ENCODE assay signal across 17 mouse cellular contexts in genomic region chr16:24135841-24136240, GRCm38 (mm10).
A peak's percentile ranks its signal among the peaks of the same experiment; 100 is the strongest.
DNase-seq lines count a peak whose midpoint lies in the region; ATAC-seq and TF ChIP-seq lines count a peak whose summit lies in the region.
"Had no signal": no experiment of that assay in that cellular context is flagged by ENCODE, and none has a peak within 500 bp of the region (broad histone marks: within the 10 kb centered on the region; RNA-seq: fewer than 3 reads in every experiment).

No protein-coding gene starts in this region.

- H3K4me3 ChIP-seq in heart, embryonic 12.5 days: no peak overlapping the region
- no peak overlapping the region for H3K4me3 ChIP-seq in myocyte
- H3K4me3 ChIP-seq: embryonic facial prominence, embryonic 15.5 days; forebrain, embryonic 13.5 days; heart, embryonic 10.5 days; limb, embryonic 13.5 days; midbrain, embryonic 12.5 days had no signal

- no peaks in the 10 kb centered on the region for H3K9me3 ChIP-seq in heart, embryonic 12.5 days (replicated peaks)
- H3K9me3 ChIP-seq: embryonic facial prominence, embryonic 15.5 days; forebrain, embryonic 13.5 days; heart, embryonic 10.5 days; limb, embryonic 13.5 days; midbrain, embryonic 12.5 days had no signal

- no peak for ATAC-seq in heart, embryonic 12.5 days (ENCODE audit: insufficient number of reproducible peaks, low FRiP score)
- ATAC-seq in erythroid progenitor cell, adult 5-6 weeks (replicated peaks; ENCODE audit: low FRiP score, poor library complexity, severe bottlenecking): no peak
- ATAC-seq: forebrain, embryonic 13.5 days had no signal

- no peak overlapping the region for H3K4me2 ChIP-seq in heart, embryonic 12.5 days
- H3K4me2 ChIP-seq in myocyte (ENCODE audit: low read depth): peak overlapping the region; percentile 63
- H3K4me2 ChIP-seq: embryonic facial prominence, embryonic 15.5 days; forebrain, embryonic 13.5 days; limb, embryonic 13.5 days; midbrain, embryonic 12.5 days had no signal

- H3K27ac ChIP-seq in heart, embryonic 12.5 days (ENCODE audit: poor library complexity, severe bottlenecking): no peak overlapping the region
- H3K27ac ChIP-seq: embryonic facial prominence, embryonic 15.5 days; forebrain, embryonic 13.5 days; heart, embryonic 10.5 days; limb, embryonic 13.5 days; midbrain, embryonic 12.5 days had no signal

- intact Hi-C loops in left cerebral cortex, postnatal 25 days (cut with DNase I): no loop called here

- peak; percentile 94 for DNase-seq in heart, adult 11 months
- peak; percentile 95 for DNase-seq in brain, adult 2 months (ENCODE audit: low read depth, low spot score)
- DNase-seq in cerebellum, postnatal 10 days: peak; percentile 19 to 31
- no peak for DNase-seq in Muller cell, postnatal 12 days (ENCODE audit: inconsistent ontology term)
- DNase-seq in left cerebral cortex, postnatal 25 days (ENCODE audit: low spot score in 2 of 2): no peak
- DNase-seq: heart, postnatal 4 days; kidney, adult 9 months; lung, postnatal 36 days; thymus, postnatal 4 days had no signal

- H3K79me2 ChIP-seq in myocyte (ENCODE audit: control insufficient read depth, insufficient read depth): no peaks in the 10 kb centered on the region

- no peaks in the 10 kb centered on the region for H3K27me3 ChIP-seq in heart, embryonic 12.5 days (replicated peaks)
- H3K27me3 ChIP-seq in myocyte (ENCODE audit: control insufficient read depth, insufficient read depth, insufficient read length): no peaks in the 10 kb centered on the region
- H3K27me3 ChIP-seq: embryonic facial prominence, embryonic 15.5 days; forebrain, embryonic 13.5 days; limb, embryonic 13.5 days; midbrain, embryonic 12.5 days had no signal

- WGBS in heart, embryonic 12.5 days: 87% methylated on average over 5 of the region's 5 CpGs

- peaks cover 7% of the 10 kb centered on the region; the same call in 1 of the 2 replicates for H3K4me1 ChIP-seq in heart, embryonic 12.5 days (replicated peaks)
- H3K4me1 ChIP-seq: embryonic facial prominence, embryonic 15.5 days had no signal

- H3K9ac ChIP-seq in heart, embryonic 12.5 days: no peak overlapping the region
- H3K9ac ChIP-seq: embryonic facial prominence, embryonic 15.5 days; forebrain, embryonic 13.5 days; limb, embryonic 13.5 days; midbrain, embryonic 12.5 days had no signal

- H3K36me3 ChIP-seq in heart, embryonic 12.5 days: no peaks in the 10 kb centered on the region
- H3K36me3 ChIP-seq in myocyte (ENCODE audit: control insufficient read depth, insufficient read depth): no peaks in the 10 kb centered on the region
- H3K36me3 ChIP-seq: embryonic facial prominence, embryonic 15.5 days; heart, embryonic 10.5 days; limb, embryonic 13.5 days; midbrain, embryonic 12.5 days had no signal

- no peak for TF ChIP-seq POLR2A in myocyte (IDR thresholded peaks at IDR 0.05; ENCODE audit: insufficient read length, low read depth)

- H3ac ChIP-seq in myocyte (ENCODE audit: control insufficient read depth, insufficient read length): no peak overlapping the region

TF ChIP-seq in myocyte, 11 proteins besides CTCF, POLR2A, EP300 and RAD21:
- peak in 1 of 3 experiments; percentile 81 for TF ChIP-seq MYOD1 (IDR thresholded peaks at IDR 0.05; ENCODE audit: control insufficient read depth in 1 of 3, insufficient read length in 2 of 3, low read depth in 2 of 3)
- TF ChIP-seq TCF3 (IDR thresholded peaks at IDR 0.05; ENCODE audit: insufficient read length, low read depth): no peak
- peak in 1 of 3 experiments; percentile 26 for TF ChIP-seq MYOG (IDR thresholded peaks at IDR 0.05; ENCODE audit: control insufficient read depth in 1 of 3, insufficient read depth in 1 of 3, insufficient read length in 2 of 3, low read depth in 2 of 3)

Comparison
In these comparisons a context has a peak if more than half of its experiments do, and no peak if none do; other contexts are left out.
1. DNase-seq: peak in heart, adult 11 months (single experiment), brain, adult 2 months (single experiment) and cerebellum, postnatal 10 days (2 of 2); none in Muller cell, postnatal 12 days (single experiment) and left cerebral cortex, postnatal 25 days (0 of 2).